Mouse (Mus musculus) heart, adult 11 months (tissue): ENCODE measurements at regions not wholly inside any gene's neighbourhood (a gene's known extent, or its start where the extent isn't known, plus 50 kb on each side); places are given as distances from the start of the nearest gene placed in this dataset.

ENCODE experiments used
- DNase-seq: peaks from one replicate; pipeline ENCODE4 v3.0.0; 2022

- DNase-seq: no peak
Measured at GRCm38 (mm10) chr3:148550716-148551115, 439.6 kb downstream of the Adgrl2 start.

GRCm38 (mm10) chr3:148544929-148545328, 445.4 kb downstream of the Adgrl2 start:
- no peak for DNase-seq

- DNase-seq: peak; percentile 70
Measured at GRCm38 (mm10) chr3:148542217-148542616, 448.1 kb downstream of the Adgrl2 start.

GRCm38 (mm10) chr3:148537669-148538271, 452.6 kb downstream of the Adgrl2 start:
- peak; percentile 39 for DNase-seq

- DNase-seq: peak; percentile 37
Measured at GRCm38 (mm10) chr3:148529893-148530292, 460.5 kb downstream of the Adgrl2 start.

GRCm38 (mm10) chr3:148510381-148510780, 480.0 kb downstream of the Adgrl2 start:
- no peak for DNase-seq

- DNase-seq: no peak
Measured at GRCm38 (mm10) chr3:148504928-148505327, 485.4 kb downstream of the Adgrl2 start.

- no peak for DNase-seq
Measured at GRCm38 (mm10) chr3:148503432-148503831, 486.9 kb downstream of the Adgrl2 start.

- DNase-seq: peak; percentile 60
Measured at GRCm38 (mm10) chr3:148501801-148502200, 488.6 kb downstream of the Adgrl2 start.

- DNase-seq: no peak
Measured at GRCm38 (mm10) chr3:148496672-148497071, 493.7 kb downstream of the Adgrl2 start.

- no peak for DNase-seq
Measured at GRCm38 (mm10) chr3:148491287-148491686, 499.1 kb downstream of the Adgrl2 start.

- DNase-seq: no peak
Measured at GRCm38 (mm10) chr3:148489201-148489600, 501.2 kb downstream of the Adgrl2 start.

- DNase-seq: no peak
Measured at GRCm38 (mm10) chr3:148487949-148488348, 502.4 kb downstream of the Adgrl2 start.

GRCm38 (mm10) chr3:148475862-148476261, 514.5 kb downstream of the Adgrl2 start:
- DNase-seq: no peak

GRCm38 (mm10) chr3:148472943-148473444, 517.4 kb downstream of the Adgrl2 start:
- DNase-seq: no peak

- no peak for DNase-seq
Measured at GRCm38 (mm10) chr3:148465456-148465855, 524.9 kb downstream of the Adgrl2 start.

GRCm38 (mm10) chr3:148462791-148463190, 527.6 kb downstream of the Adgrl2 start:
- DNase-seq: no peak

- DNase-seq: no peak
Measured at GRCm38 (mm10) chr3:148448888-148449287, 541.5 kb downstream of the Adgrl2 start.

GRCm38 (mm10) chr3:148448465-148448864, 541.9 kb downstream of the Adgrl2 start:
- no peak for DNase-seq

- DNase-seq: no peak
Measured at GRCm38 (mm10) chr3:148446845-148447244, 543.5 kb downstream of the Adgrl2 start.

- no peak for DNase-seq
Measured at GRCm38 (mm10) chr3:148443012-148443411, 547.3 kb downstream of the Adgrl2 start.

GRCm38 (mm10) chr3:148434033-148434432, 556.3 kb downstream of the Adgrl2 start:
- no peak for DNase-seq

- no peak for DNase-seq
Measured at GRCm38 (mm10) chr3:148429012-148429865, 561.1 kb downstream of the Adgrl2 start.

GRCm38 (mm10) chr3:148424089-148424488, 566.3 kb downstream of the Adgrl2 start:
- no peak for DNase-seq
